Mouse (Mus musculus) small intestine, adult 2 months (tissue): Measurements from ENCODE around the gene Chd4.

Experiments
- CTCF ChIP-seq: fragments of 200-500 bp; IDR thresholded peaks from 2 replicates; pipeline ENCODE4 v1.5.1; 2012; ENCODE audit warnings: low read depth, mild to moderate bottlenecking, control low read depth, inconsistent platforms, low read length, moderate library complexity, mixed read lengths; ENCODE audit not compliant: insufficient replicate concordance, insufficient read length; ENCODE audit errors: extremely low read depth
- POLR2A ChIP-seq: fragments of 200-500 bp; IDR thresholded peaks from 2 replicates; pipeline ENCODE4 v1.6.1; 2012; ENCODE audit warnings: low read depth, mild to moderate bottlenecking, control low read depth, inconsistent platforms, low read length, moderate library complexity

DNA sequence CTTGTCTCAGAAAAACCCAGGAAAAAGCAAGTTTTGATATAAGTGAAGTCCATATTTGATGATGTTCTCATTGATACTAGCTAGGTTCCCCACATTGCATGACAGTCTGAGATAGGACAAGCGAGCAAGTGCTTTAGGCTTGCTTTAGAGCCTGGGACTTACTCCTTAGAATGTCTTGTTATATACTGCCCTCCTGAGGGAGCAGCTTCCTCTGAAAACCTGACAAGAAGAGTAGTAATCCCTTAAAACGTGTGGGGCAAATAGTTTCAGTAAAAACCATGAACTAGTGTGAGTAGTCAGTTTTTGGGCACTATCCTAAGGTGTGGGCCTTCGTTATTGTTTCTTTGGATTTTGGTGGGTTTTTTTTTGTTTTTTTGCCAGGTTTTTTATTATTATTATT lies 47.3 kb downstream of the Chd4 start:
- no peak for TF ChIP-seq CTCF
- TF ChIP-seq POLR2A = no peak
